Mouse (Mus musculus) urinary bladder, postnatal 36 days (tissue): Measurements from ENCODE around the gene Gm14214.

ENCODE experiments used
- DNase-seq, 2 experiments: peaks; one replicate each; pipeline ENCODE4 v3.0.0; 2022; ENCODE audit warnings: low spot score in 2 of 2, mixed read lengths in 1 of 2

The Gm14214 gene

GRCm38 (mm10) chr2:154731916-154732315 lies 37.9 kb downstream of the Gm14214 start:
- DNase-seq, result no peak

GRCm38 (mm10) chr2:154730841-154731240 lies 39.0 kb downstream of the Gm14214 start:
- no peak for DNase-seq

- no peak for DNase-seq
Observed at GRCm38 (mm10) chr2:154729737-154730136, 40.1 kb downstream of the Gm14214 start.

GRCm38 (mm10) chr2:154723473-154723872 lies 46.4 kb downstream of the Gm14214 start:
- no peak for DNase-seq

- no peak for DNase-seq
Observed at GRCm38 (mm10) chr2:154720315-154720714, 49.5 kb downstream of the Gm14214 start.
